Mouse (Mus musculus) cerebellum, adult 9-11 months (tissue): Measurements from ENCODE around the gene Capza2.
"Not testable (repeated sequence)": the region's sequence is repeated elsewhere in the genome, so short reads cannot be mapped to it uniquely, and the experiment has no call there.

Experiments used
- DNase-seq: peaks from one replicate; pipeline ENCODE4 v3.0.0; 2022

The Capza2 gene

DNA sequence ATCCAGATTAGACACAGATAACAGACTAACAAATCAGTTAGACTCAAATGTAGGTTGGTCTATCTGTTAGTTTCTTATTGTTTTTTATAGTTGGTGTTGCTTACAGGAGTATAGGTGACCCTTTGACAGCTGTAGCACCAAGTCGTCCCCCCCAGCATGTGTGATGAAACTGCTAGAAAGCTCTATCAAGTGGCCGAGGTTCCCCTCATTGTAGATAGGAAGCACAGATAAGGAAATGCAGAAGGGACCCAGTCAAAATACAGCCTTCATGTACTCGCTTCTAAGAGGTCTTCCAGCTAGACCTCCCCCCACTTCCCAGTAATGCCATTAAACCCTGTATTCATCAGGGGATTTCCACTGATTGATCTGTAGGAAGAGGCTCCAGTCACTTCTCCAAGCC is 6.7 kb downstream of the Capza2 start:
- DNase-seq, result no peak

DNA sequence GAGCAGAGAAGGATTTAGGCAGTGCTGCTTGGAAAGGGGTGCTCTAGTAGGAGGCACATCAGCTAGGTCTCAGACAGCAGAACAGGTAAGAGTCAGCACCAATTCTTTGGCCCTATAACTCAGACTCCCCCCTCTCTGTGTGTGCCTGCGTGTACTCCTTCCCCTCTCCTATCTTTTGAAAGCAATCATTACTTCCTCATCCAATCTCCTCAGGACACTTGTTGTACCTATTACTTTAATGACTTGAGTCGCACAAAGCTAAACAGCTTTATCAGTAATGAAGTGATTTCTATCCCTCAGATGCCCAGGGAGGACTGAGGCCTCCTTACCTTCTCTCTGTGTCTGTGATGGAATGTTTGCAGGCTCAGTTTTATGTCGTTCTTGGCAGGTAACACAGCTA is 10.1 kb downstream of the Capza2 start:
- DNase-seq, result no peak

DNA sequence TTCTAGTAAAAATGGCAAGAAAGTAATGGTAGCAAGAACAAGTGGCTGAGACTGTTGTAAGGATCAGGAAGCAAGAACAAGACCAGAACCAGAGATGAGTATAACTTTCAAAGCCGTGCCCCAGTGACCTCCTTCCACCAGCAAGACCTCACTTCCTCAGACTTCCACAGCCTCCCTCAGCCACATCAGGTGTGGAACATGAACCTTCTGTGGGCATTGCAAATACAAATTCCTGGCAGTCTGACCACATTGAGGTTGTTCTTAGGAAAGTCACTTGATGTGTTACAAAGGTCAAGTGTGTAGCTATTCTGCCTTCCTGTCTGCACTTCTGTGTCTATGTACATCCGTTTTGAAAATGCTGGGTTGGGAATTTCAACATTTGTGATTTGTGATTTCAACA is 16.1 kb downstream of the Capza2 start:
- no peak for DNase-seq

DNA sequence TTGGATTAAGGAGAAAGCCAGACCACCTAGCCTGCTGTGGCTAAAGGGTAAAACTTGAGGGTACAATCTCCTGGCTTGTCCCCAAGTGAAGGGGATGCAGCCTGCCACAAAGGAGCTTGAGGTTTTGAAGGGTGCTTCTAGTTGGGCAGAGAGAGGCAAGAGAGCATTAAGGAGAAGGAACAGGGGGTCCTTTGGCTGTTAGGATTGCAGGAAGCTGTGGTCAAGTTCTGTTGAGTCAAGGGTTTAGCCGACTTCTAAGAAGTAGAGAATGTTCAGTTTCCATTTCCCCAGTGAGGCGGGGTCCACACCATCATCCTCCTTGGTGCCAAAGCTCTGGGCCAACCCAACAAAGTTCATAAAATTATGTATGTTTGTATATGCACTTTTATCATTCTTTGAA is 19.0 kb downstream of the Capza2 start:
- DNase-seq, result no peak

DNA sequence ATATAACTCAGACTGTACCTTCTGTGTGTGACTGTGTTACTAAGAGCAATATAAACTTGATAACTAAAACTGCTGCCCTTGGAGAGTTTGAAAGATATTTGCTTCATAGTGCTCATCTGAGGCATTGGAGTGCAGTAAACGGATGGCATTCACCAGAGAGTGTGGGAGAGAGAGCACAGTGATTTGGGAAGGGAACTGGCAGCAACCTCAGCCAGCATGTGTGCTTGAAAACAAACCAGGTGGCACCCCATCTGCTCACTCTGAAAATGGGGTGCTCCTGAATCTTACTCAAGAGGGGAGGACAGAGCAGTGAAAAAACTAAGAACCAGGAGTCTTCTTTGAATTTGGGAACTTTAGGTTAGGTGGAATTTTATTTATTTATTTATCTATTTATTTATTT is 21.3 kb downstream of the Capza2 start:
- peak; percentile 91 for DNase-seq

DNA sequence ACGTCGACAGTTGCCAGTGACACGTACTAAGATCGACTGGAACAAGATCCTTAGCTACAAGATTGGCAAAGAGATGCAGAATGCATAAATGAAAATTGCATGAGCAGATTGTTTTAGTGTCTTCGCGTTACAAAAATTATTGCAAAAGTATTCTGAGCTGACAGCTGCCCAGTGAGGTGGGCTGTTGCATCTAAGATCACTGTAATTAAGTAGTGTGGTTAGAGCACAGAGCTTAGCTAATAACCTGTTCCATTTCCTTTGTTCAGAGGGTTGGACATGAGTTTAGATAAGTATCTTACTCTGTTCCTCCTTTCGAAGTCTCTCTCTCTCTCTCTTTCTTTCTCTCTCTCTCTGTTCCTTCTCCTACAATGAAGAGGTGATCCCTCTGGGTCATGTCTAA is 29.3 kb downstream of the Capza2 start:
- no peak for DNase-seq

DNA sequence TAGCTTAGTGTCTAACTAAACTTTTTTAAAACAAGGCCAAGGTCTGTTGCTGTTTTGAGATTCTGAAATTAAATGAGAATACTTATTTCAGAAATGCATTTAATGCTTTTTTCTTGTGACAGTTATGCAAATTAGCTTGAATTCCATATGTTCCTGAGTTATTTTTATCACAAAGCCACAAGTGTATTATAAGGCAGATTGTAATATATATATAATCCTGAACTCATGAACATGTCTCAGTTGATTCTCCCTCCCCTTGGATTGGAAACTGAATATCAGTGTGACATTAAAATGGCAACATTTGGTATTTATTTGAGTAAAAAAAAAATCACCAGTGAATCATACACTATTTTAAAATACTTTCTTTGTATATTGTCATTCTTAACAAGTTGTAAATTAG is 30.0 kb downstream of the Capza2 start:
- DNase-seq, result no peak

DNA sequence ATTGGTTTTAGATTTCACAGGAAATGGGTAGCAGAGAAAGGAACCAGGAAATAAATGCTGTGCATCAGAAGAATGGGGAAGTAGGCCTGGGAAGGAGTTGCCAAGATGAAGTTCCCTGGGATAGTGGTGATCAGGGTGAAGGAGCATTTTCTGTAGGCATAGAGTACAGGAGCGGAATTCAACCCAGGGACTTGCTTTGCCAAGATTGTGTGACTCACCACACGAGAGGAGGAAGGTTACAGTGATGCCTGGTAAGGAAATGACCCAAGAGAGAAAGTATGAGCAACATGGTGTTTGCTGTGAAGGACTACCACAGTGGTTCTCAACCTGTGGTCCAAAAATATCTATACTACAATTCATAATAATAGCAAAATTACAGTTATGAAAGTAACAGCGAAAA is 31.8 kb downstream of the Capza2 start:
- no peak for DNase-seq

DNA sequence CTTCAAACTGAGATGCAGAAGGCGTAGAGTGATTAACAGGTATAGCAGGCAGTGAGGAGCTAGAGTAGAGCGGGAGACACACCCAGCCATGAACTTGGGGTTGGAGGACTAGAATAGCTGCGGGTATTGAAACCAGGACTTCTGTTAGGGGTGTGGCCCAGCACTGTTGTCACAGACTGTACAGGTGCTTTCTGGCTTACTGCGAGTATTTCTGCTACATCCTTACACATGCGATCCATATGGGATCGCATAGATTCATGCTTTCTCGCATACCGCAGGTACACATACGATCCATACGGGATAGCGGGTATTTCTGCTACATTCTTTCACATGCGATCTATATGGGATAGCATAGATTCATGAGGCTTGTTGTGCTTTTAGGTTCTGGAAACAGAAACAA is 32.3 kb downstream of the Capza2 start:
- no peak for DNase-seq

DNA sequence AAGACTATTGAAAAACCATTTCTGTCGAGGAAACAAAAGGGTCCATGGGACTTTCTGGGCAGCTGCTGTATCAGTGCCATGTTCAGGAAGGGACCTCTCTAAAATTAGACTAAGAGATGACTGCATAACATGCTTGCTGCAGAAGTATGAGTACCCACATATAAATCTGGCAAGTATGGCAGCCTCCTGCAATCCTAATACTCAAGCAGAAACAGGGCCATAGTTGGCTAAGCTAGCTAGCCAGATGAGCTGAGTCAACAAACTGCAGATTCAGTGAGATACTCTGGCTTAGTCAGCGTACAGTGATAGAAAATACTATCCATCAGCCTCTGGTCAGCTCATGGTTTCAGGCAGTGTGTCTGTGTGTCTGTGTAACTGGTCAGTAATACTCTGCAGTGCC is 33.8 kb downstream of the Capza2 start:
- no peak for DNase-seq

DNA sequence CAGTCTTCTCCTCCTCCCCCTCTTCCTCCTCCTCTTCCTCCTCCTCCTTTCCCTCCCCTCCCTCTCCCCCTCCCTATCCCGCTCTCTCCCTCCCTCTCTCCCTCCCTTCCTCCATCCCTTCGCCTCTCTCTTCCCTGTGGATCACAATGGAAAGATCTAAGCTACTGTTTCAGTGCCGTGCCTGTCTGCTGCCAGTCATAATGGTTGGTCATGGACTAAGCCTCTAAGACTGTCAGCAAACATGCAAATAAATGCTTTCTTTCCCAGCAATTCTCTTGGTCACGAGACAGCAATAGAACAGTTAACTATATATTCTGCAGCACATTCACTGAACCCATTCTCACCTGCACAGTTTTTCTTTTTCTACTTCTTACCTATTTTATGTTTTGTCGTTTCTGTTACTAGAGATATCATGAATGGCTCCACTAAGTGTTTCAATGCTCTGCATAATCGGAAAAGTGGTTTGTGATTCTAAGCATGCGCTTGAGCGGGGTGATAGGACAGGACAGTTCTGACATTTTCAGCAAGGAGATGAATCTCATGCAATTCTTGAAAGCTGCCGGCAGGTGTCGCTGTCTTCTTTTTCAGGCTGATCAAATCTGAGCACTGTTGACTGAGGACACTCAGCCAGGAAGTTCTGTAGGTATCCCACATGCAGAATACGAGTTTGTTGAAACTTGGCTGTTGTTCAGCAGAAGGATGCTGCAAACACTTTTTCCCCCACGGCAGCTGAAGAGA is 39.2 kb downstream of the Capza2 start:
- DNase-seq, result peak; percentile 58

DNA sequence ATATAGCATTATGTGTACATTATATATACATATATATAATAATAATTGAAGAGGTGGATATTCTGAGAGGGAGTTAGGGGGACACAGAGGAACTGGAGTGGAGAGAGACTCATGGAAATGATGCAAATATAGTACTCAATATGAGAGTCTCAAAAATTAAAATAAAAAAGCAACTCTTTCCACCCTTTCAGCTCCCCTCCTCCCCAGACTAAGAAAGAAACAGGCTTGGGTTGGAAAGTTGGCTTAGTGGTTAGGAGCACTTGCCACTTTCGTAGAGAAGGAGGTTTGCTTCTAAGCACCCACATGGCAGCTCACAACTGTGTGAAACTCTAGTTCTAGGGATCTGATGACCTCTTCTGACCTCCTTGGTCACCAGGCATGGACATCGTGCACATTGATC is 41.0 kb downstream of the Capza2 start:
- DNase-seq, result no peak

DNA sequence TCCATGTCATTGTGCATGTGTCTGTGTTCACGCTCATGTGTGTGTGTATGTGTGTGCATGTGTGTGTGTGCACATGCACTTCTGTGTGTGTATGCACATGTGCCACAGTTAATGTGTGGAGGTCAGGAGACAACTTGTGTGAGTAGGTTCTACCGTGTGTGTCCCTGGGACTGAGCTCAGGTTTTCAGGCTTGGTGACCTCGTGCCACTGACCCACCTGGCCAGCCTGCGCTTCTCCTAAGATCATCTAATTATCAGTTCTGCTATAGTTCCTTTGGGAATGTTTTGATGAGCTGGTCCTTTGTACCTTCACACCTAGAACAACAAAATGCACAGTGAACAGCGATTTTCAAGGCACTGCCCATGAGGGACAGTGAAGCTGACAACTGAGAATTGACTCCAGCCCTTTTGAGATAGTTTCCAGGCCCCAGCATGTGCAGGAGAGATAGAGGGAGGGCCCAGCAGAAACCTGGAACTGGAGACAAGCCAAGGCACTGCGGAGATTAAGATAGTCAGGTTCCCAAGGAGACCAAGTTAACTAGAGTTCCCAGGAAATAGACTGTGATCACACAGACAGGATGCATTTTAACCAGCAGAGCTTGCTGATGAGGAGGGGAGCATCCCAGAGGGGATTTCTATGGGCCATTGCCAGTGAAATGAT is 44.4 kb downstream of the Capza2 start:
- no peak for DNase-seq

DNA sequence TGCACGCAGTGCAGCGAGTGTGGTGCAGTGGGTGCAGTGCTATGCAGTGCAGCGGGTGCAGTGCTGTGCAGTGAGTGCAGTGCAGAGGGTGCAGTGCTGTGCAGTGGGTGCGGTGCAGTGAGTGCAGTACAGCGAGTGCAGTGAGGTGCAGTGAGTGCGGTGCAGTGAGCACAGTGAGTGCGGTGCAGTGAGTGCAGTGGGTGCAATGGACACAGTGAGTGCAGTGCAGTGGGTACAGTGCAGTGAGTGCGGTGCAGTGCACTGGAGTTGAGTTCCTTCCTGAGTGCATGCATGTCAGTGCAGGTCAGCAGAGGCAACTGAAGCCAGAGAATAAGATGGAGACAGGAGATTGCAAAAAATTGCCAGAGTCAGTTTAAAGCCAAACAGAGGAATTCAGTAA is 45.8 kb downstream of the Capza2 start:
- DNase-seq, result no peak

DNA sequence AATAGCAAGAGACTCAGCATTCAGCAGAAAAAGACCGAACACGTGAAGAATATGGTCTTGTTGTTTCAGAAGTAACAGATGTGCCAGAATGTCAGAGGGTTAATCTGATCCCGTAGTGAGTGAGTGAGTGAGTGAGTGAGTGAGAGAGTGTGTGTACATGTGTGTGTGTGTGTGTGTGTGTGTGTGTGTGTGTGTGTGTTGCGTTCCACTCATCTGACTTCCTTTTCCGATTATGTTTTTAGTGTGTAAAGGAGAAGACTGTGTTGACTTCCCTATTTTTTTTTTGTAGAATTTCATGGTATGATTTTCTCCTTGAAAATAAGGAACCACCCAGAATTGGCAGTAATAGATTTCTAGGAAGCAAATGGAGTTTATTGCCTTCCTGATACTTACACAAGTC is 52.6 kb downstream of the Capza2 start:
- DNase-seq, result no peak

DNA sequence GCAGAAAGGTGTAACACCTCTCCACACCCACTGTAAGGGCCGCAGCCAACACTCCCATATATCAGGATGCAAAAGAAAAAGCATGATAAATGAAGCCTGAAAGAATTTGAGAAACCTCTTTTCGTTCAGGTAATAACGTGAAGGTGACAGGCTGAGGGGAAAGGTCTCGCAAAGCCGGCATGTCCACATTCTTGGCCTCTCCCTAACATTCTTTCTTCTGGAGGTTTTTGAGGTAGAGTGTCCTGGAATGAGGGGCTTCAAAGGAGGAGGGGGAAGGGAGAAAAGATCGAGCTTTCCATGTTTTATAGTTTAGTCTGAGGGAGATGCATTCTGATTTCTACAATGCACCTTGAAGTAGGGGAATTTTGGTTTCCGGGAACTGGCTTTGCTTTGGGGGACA is 56.6 kb downstream of the Capza2 start, which contains the start of gene St7:
Gene St7 (plus strand): TSS at position 287 of the 400 bp plus-strand sequence.
- DNase-seq, result no peak

DNA sequence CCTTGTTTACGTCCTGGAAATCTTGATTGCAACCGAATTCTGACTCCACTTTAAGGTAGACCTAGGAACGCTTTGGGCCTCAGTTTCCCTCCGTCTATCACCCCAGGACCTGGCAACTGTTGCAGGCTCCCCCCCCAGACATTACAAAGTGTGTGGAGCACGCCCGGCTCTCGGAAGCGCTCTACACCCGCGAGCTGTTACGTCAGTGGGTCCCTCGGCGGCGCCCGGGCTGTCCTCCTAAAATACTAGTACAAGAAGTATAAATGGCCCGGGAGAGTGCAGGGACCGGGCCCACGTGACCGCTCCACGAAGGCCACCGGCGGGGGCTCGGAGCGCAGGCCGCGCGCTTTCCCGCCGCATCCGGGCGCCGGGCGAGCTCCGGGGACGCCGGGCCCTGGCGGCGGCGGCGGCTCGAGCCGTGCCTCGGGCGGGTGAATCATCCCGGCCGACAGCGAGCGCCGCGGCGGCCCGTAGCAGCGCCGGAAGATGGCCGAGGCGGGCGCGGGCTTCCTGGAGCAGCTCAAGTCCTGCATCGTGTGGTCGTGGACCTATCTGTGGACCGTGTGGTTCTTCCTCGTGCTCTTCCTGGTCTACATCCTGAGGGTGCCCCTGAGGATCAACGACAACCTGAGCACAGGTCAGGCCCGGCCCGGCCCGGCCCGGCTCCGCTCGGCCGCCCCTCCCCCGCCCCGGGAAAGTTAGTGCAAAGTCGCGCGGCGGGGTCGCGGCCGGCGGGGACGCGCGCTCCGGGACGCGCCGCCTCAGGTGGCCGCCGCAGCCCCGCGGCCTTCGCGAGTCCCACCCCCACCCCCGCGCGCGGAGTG is 57.9 kb downstream of the Capza2 start:
- peak; percentile 68 for DNase-seq

DNA sequence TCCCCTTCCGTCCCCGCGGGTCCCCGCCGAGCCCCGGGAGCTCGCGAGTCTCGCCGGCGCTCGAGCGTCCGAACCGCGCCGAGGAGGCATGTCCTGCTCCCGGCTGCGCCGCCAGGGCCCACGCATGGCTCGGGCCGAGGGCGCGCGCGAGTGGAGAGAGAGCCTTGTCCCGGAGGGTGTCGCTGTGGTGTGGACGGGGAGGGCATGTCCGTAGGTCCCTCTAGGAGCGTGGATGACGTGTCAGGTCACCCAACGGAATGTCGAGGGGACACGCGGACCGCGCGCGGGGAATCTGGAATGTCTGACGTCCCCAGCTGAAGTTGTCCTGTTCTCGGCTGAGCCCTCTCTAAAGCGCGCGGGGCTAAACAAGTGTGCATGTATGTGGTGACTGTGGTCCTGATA is 58.5 kb downstream of the Capza2 start:
- DNase-seq, result peak; percentile 84

DNA sequence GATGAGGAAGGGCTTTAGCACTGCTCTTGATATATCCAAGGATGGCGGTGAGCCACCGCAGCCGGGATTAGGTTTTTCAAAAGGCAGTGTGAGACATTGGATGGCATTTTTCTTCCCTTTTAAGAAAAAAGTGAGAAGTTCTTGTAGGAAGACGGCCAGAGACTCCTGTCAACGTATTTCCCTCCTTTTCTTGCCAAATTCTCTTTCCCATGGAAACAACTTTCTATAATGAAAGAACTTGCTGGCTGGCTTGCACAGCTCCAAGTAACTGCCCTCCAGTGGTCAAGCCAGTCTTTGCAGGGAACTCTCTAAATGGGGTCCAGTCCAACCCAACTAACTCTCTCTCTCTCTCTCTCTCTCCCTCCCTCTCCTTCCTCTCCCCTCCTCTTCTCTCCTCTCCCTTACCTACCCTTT is 60.3 kb downstream of the Capza2 start:
- DNase-seq, result peak; percentile 34

DNA sequence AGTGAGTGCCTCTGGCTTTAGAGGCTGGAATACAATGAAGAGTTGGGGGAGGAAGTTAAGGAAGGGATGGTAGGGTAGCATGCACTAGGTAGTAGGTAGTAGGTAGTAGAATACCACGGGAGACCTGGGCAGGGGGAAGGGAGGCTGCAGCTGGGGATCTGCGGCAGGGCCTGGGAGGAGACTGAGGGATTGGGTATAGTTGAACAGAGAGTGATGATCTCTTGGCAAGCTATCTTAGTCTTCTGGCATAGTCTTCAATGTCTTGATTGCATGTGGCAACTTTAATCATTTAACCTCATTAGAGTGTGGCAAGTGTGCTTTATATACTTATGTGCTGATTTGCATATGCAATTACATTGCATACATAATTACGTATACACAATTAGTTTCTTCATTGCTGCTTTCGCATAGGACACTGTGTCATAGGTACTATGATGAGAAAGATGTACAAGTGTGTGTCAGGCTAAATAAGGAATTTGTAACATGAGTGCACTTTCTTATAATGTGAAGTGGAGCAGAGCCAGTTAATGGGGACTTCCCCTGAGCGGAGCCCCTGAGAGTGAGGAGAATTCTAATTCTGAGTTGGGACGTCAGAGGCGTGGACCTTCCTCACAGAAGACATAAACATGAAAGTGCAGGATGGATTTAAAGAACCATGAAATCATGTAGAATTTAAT is 65.0 kb downstream of the Capza2 start:
- no peak for DNase-seq

DNA sequence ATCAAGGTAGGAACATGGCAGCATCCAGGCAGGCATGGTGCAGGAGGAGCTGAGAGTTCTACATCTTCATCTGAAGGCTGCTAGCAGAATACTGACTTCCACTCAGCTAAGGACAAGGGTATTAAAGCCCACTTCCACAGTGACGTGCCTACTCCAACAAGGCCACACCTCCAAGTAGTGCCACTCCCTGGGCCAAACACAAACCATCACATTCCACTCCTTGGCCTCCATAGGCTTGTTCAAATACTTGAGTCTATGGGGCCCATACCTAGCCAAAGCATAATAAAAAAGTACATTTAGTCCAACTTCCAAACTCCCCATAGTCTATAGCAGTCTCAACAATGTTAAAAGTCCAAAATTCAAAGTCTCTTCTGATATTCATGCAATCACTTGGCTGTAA is 68.0 kb downstream of the Capza2 start:
- DNase-seq, result not testable (repeated sequence)

DNA sequence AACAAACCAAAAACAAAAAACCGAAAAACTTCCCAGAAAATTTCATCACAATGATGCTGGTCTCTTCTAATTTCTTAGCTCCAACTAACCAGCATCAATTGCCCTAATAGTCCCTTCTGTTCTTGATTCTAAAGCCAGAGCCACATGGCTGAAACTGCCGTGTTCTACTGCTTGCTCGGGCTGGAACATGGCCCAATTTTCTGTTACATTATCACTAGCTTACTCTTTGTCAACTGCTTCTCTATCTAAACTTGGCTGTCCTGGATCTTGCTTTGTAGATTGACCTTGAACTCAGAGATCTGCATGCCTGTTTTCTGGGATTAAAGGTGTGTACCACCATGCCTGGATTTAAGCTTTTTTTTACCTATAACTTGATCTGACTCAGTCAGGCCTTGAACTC is 69.9 kb downstream of the Capza2 start:
- DNase-seq, result no peak
